Mouse (Mus musculus) embryonic facial prominence, embryonic 10.5 days (tissue): ENCODE results near the gene Calcr. TPM values are rescaled to one million over a fixed set of nuclear protein-coding genes. Genes with fewer than 3 reads are reported as not detected.
"Not testable (repeated sequence)": the region's sequence is repeated elsewhere in the genome, so short reads cannot be mapped to it uniquely, and the experiment has no call there.

Source experiments
- DNase-seq: peaks from one replicate; pipeline ENCODE4 v3.0.0-alpha.2; 2017; ENCODE audit warnings: low spot score
- H3K27ac ChIP-seq: fragments of 300-500 bp; sonication (generic); replicated peaks from 2 replicates; pipeline ENCODE4 v1.5.1; 2016; ENCODE audit warnings: mild to moderate bottlenecking
- H3K27me3 ChIP-seq: fragments of 300-500 bp; sonication (generic); replicated peaks from 2 replicates; pipeline ENCODE4 v1.6.1; 2016; ENCODE audit warnings: low read depth, mild to moderate bottlenecking; ENCODE audit not compliant: poor library complexity, severe bottlenecking
- H3K36me3 ChIP-seq: fragments of 300-500 bp; sonication (generic); replicated peaks from 2 replicates; pipeline ENCODE4 v1.6.1; 2016; ENCODE audit warnings: mild to moderate bottlenecking, moderate library complexity
- H3K4me1 ChIP-seq: fragments of 300-500 bp; sonication (generic); 2 replicates; pipeline ENCODE4 v1.6.1; 2016
- H3K4me3 ChIP-seq: fragments of 300-500 bp; sonication (generic); 2 replicates; pipeline ENCODE4 v1.5.1; 2016; ENCODE audit warnings: mild to moderate bottlenecking, moderate library complexity
- H3K9me3 ChIP-seq: fragments of 300-500 bp; sonication (generic); 2 replicates; pipeline ENCODE4 v1.6.1; 2016; ENCODE audit warnings: mild to moderate bottlenecking
- WGBS: fragments of 180-500 bp; shearing (Covaris S2); methylation state at CpG from one replicate; pipeline ENCODE4 v1.1.7; 2016; 5-methylcytosine and 5-hydroxymethylcytosine counted together
- polyA plus RNA-seq: library from polyadenylated mRNA; unstranded; fragments of >200 nt; fragmentation: Nextera tagmentation; extraction: Ambion mirVana; gene quantifications from 2 replicates; pipeline ENCODE4 v1.2.1, GENCODE M21; 2016

Calcr gene
- 0.15 and 0.40 TPM in 2 replicates for polyA plus RNA-seq

GRCm38 (mm10) chr6:3764230-3764764, at the start of gene Calcr:
Calcr (minus strand) TSS chr6:3764714.
- peaks cover 13% of the 10 kb centered on the region for H3K4me1 ChIP-seq
- 3% methylated on average over 12 of the region's 12 CpGs for WGBS
- H3K27me3 ChIP-seq, result peaks cover 60% of the 10 kb centered on the region
- no peak within 1 kb of the TSS; the same call in 1 of the 2 replicates for H3K27ac ChIP-seq
- H3K36me3 ChIP-seq, result no peaks in the 10 kb centered on the region
- H3K4me3 ChIP-seq, result peak within 1 kb of the TSS; percentile 67
- peak; percentile 31 for DNase-seq
- H3K9me3 ChIP-seq, result no peaks in the 10 kb centered on the region

- H3K36me3 ChIP-seq, result no peaks in the 10 kb centered on the region
- H3K27me3 ChIP-seq, result peaks cover 46% of the 10 kb centered on the region
- no peak for DNase-seq
- H3K9me3 ChIP-seq, result no peaks in the 10 kb centered on the region
- no peak overlapping the region for H3K27ac ChIP-seq
- WGBS, result 81% methylated on average over 2 of the region's 2 CpGs
- H3K4me1 ChIP-seq, result peaks cover 13% of the 10 kb centered on the region
- H3K4me3 ChIP-seq, result no peak overlapping the region
These were observed 3.0 kb upstream of the Calcr start for GRCm38 (mm10) chr6:3767485-3767884.

GRCm38 (mm10) chr6:3763171-3763967, 1.1 kb downstream of the Calcr start:
- Histone ChIP-seq H3K9me3 (no peaks in the 10 kb centered on the region), H3K36me3 (no peaks in the 10 kb centered on the region), H3K4me3 (peak overlapping the region; percentile 67), H3K4me1 (peaks cover 13% of the 10 kb centered on the region), H3K27me3 (peaks cover 60% of the 10 kb centered on the region), H3K27ac (no peak overlapping the region; the same call in 1 of the 2 replicates)
- DNase-seq, result peak; percentile 67
- WGBS, result under 1% methylated on average over 39 of the region's 39 CpGs

- no peaks in the 10 kb centered on the region for H3K36me3 ChIP-seq
- DNase-seq, result no peak
- H3K27ac ChIP-seq, result no peak overlapping the region
- H3K4me3 ChIP-seq, result no peak overlapping the region
- H3K4me1 ChIP-seq, result no peaks in the 10 kb centered on the region
- no peaks in the 10 kb centered on the region for H3K9me3 ChIP-seq
- 85% methylated on average over 3 of the region's 3 CpGs for WGBS
- no peaks in the 10 kb centered on the region for H3K27me3 ChIP-seq
These were observed 12.9 kb downstream of the Calcr start for GRCm38 (mm10) chr6:3751576-3751975.

GRCm38 (mm10) chr6:3749624-3750023, 14.9 kb downstream of the Calcr start:
- Histone ChIP-seq H3K36me3 (no peaks in the 10 kb centered on the region), H3K27ac (no peak overlapping the region), H3K27me3 (no peaks in the 10 kb centered on the region), H3K4me3 (no peak overlapping the region), H3K9me3 (no peaks in the 10 kb centered on the region), H3K4me1 (no peaks in the 10 kb centered on the region)
- no peak for DNase-seq
- WGBS, result 84% methylated on average over 5 of the region's 5 CpGs

- H3K4me1 ChIP-seq, result no peaks in the 10 kb centered on the region
- no peak overlapping the region for H3K27ac ChIP-seq
- no peaks in the 10 kb centered on the region for H3K36me3 ChIP-seq
- H3K4me3 ChIP-seq, result no peak overlapping the region
- H3K27me3 ChIP-seq, result no peaks in the 10 kb centered on the region
- 48% methylated on average over 2 of the region's 2 CpGs for WGBS
- DNase-seq, result no peak
- H3K9me3 ChIP-seq, result no peaks in the 10 kb centered on the region
These were observed 19.0 kb downstream of the Calcr start for GRCm38 (mm10) chr6:3745546-3745945.

- Histone ChIP-seq H3K27ac (no peak overlapping the region), H3K9me3 (no peaks in the 10 kb centered on the region), H3K4me3 (no peak overlapping the region), H3K27me3 (no peaks in the 10 kb centered on the region), H3K36me3 (no peaks in the 10 kb centered on the region), H3K4me1 (no peaks in the 10 kb centered on the region)
- WGBS, result 82% methylated on average over 7 of the region's 7 CpGs
- no peak for DNase-seq
These were observed 22.4 kb downstream of the Calcr start for GRCm38 (mm10) chr6:3741996-3742713.

GRCm38 (mm10) chr6:3741296-3741695, 23.2 kb downstream of the Calcr start:
- 59% methylated on average over 11 of the region's 11 CpGs for WGBS
- no peak overlapping the region for H3K27ac ChIP-seq
- H3K27me3 ChIP-seq, result no peaks in the 10 kb centered on the region
- H3K4me3 ChIP-seq, result no peak overlapping the region
- H3K36me3 ChIP-seq, result no peaks in the 10 kb centered on the region
- no peaks in the 10 kb centered on the region for H3K9me3 ChIP-seq
- DNase-seq, result no peak
- no peaks in the 10 kb centered on the region for H3K4me1 ChIP-seq

GRCm38 (mm10) chr6:3730246-3730867, 34.2 kb downstream of the Calcr start:
- Histone ChIP-seq H3K4me3 (no peak overlapping the region), H3K27ac (no peak overlapping the region), H3K27me3 (no peaks in the 10 kb centered on the region), H3K4me1 (no peaks in the 10 kb centered on the region), H3K9me3 (no peaks in the 10 kb centered on the region), H3K36me3 (no peaks in the 10 kb centered on the region)
- WGBS, result 78% methylated on average over 4 of the region's 4 CpGs
- no peak for DNase-seq

GRCm38 (mm10) chr6:3688087-3688642, 76.3 kb downstream of the Calcr start:
- Histone ChIP-seq H3K27me3 (no peaks in the 10 kb centered on the region), H3K4me3 (no peak overlapping the region), H3K27ac (no peak overlapping the region), H3K9me3 (no peaks in the 10 kb centered on the region), H3K36me3 (no peaks in the 10 kb centered on the region), H3K4me1 (no peaks in the 10 kb centered on the region)
- no peak for DNase-seq
- 83% methylated on average over 7 of the region's 7 CpGs for WGBS

- not testable (repeated sequence) for H3K9me3 ChIP-seq, DNase-seq, H3K27ac ChIP-seq, H3K27me3 ChIP-seq, H3K4me1 ChIP-seq, H3K4me3 ChIP-seq, H3K36me3 ChIP-seq
- 49% methylated on average over 2 of the region's 2 CpGs for WGBS
These were observed 86.2 kb downstream of the Calcr start for GRCm38 (mm10) chr6:3678286-3678685.

- Histone ChIP-seq H3K4me1 (no peaks in the 10 kb centered on the region), H3K36me3 (no peaks in the 10 kb centered on the region), H3K9me3 (no peaks in the 10 kb centered on the region), H3K4me3 (no peak overlapping the region), H3K27ac (no peak overlapping the region), H3K27me3 (no peaks in the 10 kb centered on the region)
- WGBS, result 64% methylated on average over 2 of the region's 2 CpGs
- DNase-seq, result no peak
These were observed 86.7 kb downstream of the Calcr start for GRCm38 (mm10) chr6:3677806-3678205.
